Mouse (Mus musculus) erythroblast, embryonic 14.5 days (primary cell): ENCODE results near the gene Sbk3. TPM values are rescaled to one million over a fixed set of nuclear protein-coding genes. Genes with fewer than 3 reads are reported as not detected.

Experiments used
- H3K27me3 ChIP-seq: 2 replicates; pipeline ENCODE4 v1.6.1; 2012; ENCODE audit warnings: inconsistent platforms; ENCODE audit not compliant: control insufficient read depth
- H3K36me3 ChIP-seq: 2 replicates; pipeline ENCODE4 v1.6.1; 2012; ENCODE audit warnings: mild to moderate bottlenecking, inconsistent platforms; ENCODE audit not compliant: control insufficient read depth
- H3K4me1 ChIP-seq: 2 replicates; pipeline ENCODE4 v1.6.1; 2012; ENCODE audit warnings: inconsistent platforms; ENCODE audit not compliant: control insufficient read depth
- H3K4me3 ChIP-seq: replicated peaks from 2 replicates; pipeline ENCODE3; 2012; ENCODE audit warnings: moderate library complexity, mild to moderate bottlenecking, inconsistent platforms
- H3K9me3 ChIP-seq: 2 replicates; pipeline ENCODE4 v1.6.1; 2012; ENCODE audit warnings: low read length, inconsistent platforms, mixed read lengths; ENCODE audit not compliant: control insufficient read depth
- GATA1 ChIP-seq: IDR thresholded peaks from 2 replicates; pipeline ENCODE4 v1.6.1; 2012; ENCODE audit warnings: low read length, inconsistent platforms, mixed read lengths
- TAL1 ChIP-seq: IDR thresholded peaks from 3 replicates; pipeline ENCODE4 v1.6.1; 2012; ENCODE audit warnings: low read length, inconsistent platforms, mixed read lengths
- polyA plus RNA-seq: library from polyadenylated mRNA; stranded (reverse); fragments of >175 nt; gene quantifications from 2 replicates; pipeline ENCODE4 v1.2.3, GENCODE M21; 2012

Gene Sbk3
- polyA plus RNA-seq, 1 experiment: not detected

GRCm38 (mm10) chr7:4938456-4938855 is 32.5 kb downstream of the Sbk3 start:
- TF ChIP-seq GATA1 (no peak), TAL1 (no peak)
- no peak overlapping the region for H3K4me3 ChIP-seq
- H3K36me3 ChIP-seq: no peaks in the 10 kb centered on the region
- peaks cover 4% of the 10 kb centered on the region for H3K9me3 ChIP-seq
- H3K4me1 ChIP-seq: peaks cover 3% of the 10 kb centered on the region; the same call in 1 of the 2 replicates
- H3K27me3 ChIP-seq: no peaks in the 10 kb centered on the region

- no peaks in the 10 kb centered on the region for H3K4me1 ChIP-seq
- no peaks in the 10 kb centered on the region for H3K27me3 ChIP-seq
- no peak for TF ChIP-seq TAL1
- no peak for TF ChIP-seq GATA1
- H3K36me3 ChIP-seq: no peaks in the 10 kb centered on the region
- no peak overlapping the region for H3K4me3 ChIP-seq
- peaks cover 4% of the 10 kb centered on the region for H3K9me3 ChIP-seq
Observed at GRCm38 (mm10) chr7:4937392-4937791, 33.6 kb downstream of the Sbk3 start.

GRCm38 (mm10) chr7:4936832-4937231 is 34.1 kb downstream of the Sbk3 start:
- H3K27me3 ChIP-seq: no peaks in the 10 kb centered on the region
- H3K36me3 ChIP-seq: no peaks in the 10 kb centered on the region
- TF ChIP-seq GATA1 (no peak), TAL1 (no peak)
- H3K4me1 ChIP-seq: no peaks in the 10 kb centered on the region
- no peak overlapping the region for H3K4me3 ChIP-seq
- peaks cover 4% of the 10 kb centered on the region for H3K9me3 ChIP-seq

- no peaks in the 10 kb centered on the region for H3K36me3 ChIP-seq
- H3K27me3 ChIP-seq: no peaks in the 10 kb centered on the region
- no peak for TF ChIP-seq TAL1
- no peak for TF ChIP-seq GATA1
- peaks cover 4% of the 10 kb centered on the region for H3K9me3 ChIP-seq
- H3K4me1 ChIP-seq: no peaks in the 10 kb centered on the region
- no peak overlapping the region for H3K4me3 ChIP-seq
Observed at GRCm38 (mm10) chr7:4934160-4934914, 36.6 kb downstream of the Sbk3 start.

- no peak overlapping the region for H3K4me3 ChIP-seq
- peaks cover 4% of the 10 kb centered on the region for H3K9me3 ChIP-seq
- TF ChIP-seq GATA1 (no peak), TAL1 (no peak)
Observed at GRCm38 (mm10) chr7:4933103-4933502, 37.9 kb downstream of the Sbk3 start.

GRCm38 (mm10) chr7:4928323-4928722 is 42.6 kb downstream of the Sbk3 start:
- peaks cover 33% of the 10 kb centered on the region for H3K27me3 ChIP-seq
- peaks cover 2% of the 10 kb centered on the region; the same call in 1 of the 2 replicates for H3K4me1 ChIP-seq
- no peaks in the 10 kb centered on the region for H3K36me3 ChIP-seq
- H3K4me3 ChIP-seq: no peak overlapping the region
- TF ChIP-seq GATA1: no peak
- peaks cover 2% of the 10 kb centered on the region; the same call in 1 of the 2 replicates for H3K9me3 ChIP-seq

More at GRCm38 (mm10) chr7:4933103-4933502, 37.9 kb downstream of the Sbk3 start:
- Histone ChIP-seq H3K27me3 (no peaks in the 10 kb centered on the region), H3K4me1 (no peaks in the 10 kb centered on the region), H3K36me3 (no peaks in the 10 kb centered on the region)

- Histone ChIP-seq H3K27me3 (peaks cover 39% of the 10 kb centered on the region), H3K36me3 (no peaks in the 10 kb centered on the region)
- TF ChIP-seq TAL1 (no peak), GATA1 (no peak)
Observed at GRCm38 (mm10) chr7:4927711-4928110, 43.3 kb downstream of the Sbk3 start.

GRCm38 (mm10) chr7:4926849-4927248 is 44.1 kb downstream of the Sbk3 start:
- Histone ChIP-seq H3K36me3 (no peaks in the 10 kb centered on the region), H3K27me3 (peaks cover 46% of the 10 kb centered on the region), H3K9me3 (peaks cover 2% of the 10 kb centered on the region; the same call in 1 of the 2 replicates), H3K4me1 (peaks cover 5% of the 10 kb centered on the region), H3K4me3 (no peak overlapping the region)
- no peak for TF ChIP-seq GATA1
- TF ChIP-seq TAL1: no peak

More at GRCm38 (mm10) chr7:4927711-4928110, 43.3 kb downstream of the Sbk3 start:
- Histone ChIP-seq H3K4me1 (peaks cover 3% of the 10 kb centered on the region; the same call in 1 of the 2 replicates), H3K9me3 (peaks cover 2% of the 10 kb centered on the region; the same call in 1 of the 2 replicates), H3K4me3 (no peak overlapping the region)

GRCm38 (mm10) chr7:4925441-4926381 is 45.3 kb downstream of the Sbk3 start, which contains the start of gene Ssc5d:
TSS of gene Ssc5d (plus strand) at chr7:4925785.
- Histone ChIP-seq H3K4me1 (peaks cover 12% of the 10 kb centered on the region), H3K27me3 (peaks cover 52% of the 10 kb centered on the region), H3K9me3 (peaks cover 2% of the 10 kb centered on the region; the same call in 1 of the 2 replicates), H3K4me3 (no peak within 1 kb of the TSS), H3K36me3 (peaks cover 5% of the 10 kb centered on the region)
- TF ChIP-seq TAL1 (no peak), GATA1 (no peak)
